Mouse (Mus musculus): ENCODE data around the gene Gm17428. TPM values are rescaled to one million over a fixed set of nuclear protein-coding genes. Genes with fewer than 3 reads are reported as not detected.
"Not testable (repeated sequence)": the region's sequence is repeated elsewhere in the genome, so short reads cannot be mapped to it uniquely, and the experiment has no call there.

The Gm17428 gene
- polyA plus RNA-seq, 1 experiment from 2014 or later, result not detected

DNA sequence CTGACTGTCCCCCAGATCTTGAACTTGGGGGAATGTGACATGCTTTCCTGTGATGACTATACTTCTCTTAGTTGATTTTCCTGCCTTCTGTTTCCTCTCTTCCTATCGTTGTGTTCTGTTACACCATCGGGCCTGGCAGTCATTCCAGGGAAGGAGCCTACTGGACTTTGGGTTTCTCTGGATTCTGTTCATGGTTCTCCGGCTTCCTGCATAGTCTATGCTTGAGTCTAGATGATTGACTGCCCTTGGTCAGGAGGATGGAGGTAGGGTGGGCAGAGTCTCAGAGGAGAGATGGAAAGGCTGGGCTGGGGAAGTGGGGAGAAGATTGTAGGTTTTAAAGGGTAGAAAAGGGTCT, 36.6 kb upstream of the Gm17428 start:
- H3K36me3 ChIP-seq, result no peaks in the 10 kb centered on the region
- 0 out of 2 replicates have a peak, but pooled peaks cover 6% of the 10 kb centered on the region for H3K27me3 ChIP-seq
- no peaks in the 10 kb centered on the region for H3K9me3 ChIP-seq
- no peak overlapping the region for H3K4me3 ChIP-seq
- H3K4me2 ChIP-seq, result no peak overlapping the region
- H3K4me1 ChIP-seq (replicated peaks), result peaks cover 14% of the 10 kb centered on the region
- ATAC-seq (ENCODE audit: low FRiP score), result no peak
- no peak overlapping the region for H3K9ac ChIP-seq
- H3K27ac ChIP-seq, result no peak overlapping the region
- 89% methylated on average over 3 of the region's 3 CpGs for WGBS

- H3K36me3 ChIP-seq, result no peaks in the 10 kb centered on the region
- 0 out of 2 replicates have a peak, but pooled peaks cover 6% of the 10 kb centered on the region for H3K27me3 ChIP-seq
- 69% methylated on average over 13 of the region's 13 CpGs for WGBS
- no peak overlapping the region for H3K27ac ChIP-seq
- H3K4me3 ChIP-seq, result no peak overlapping the region
- no peak overlapping the region for H3K9ac ChIP-seq
- no peaks in the 10 kb centered on the region for H3K9me3 ChIP-seq
- H3K4me1 ChIP-seq (replicated peaks), result peaks cover 5% of the 10 kb centered on the region
- no peak for ATAC-seq (ENCODE audit: low FRiP score)
- H3K4me2 ChIP-seq, result no peak overlapping the region
Measured at GRCm38 (mm10) chr14:54941024-54941978, 35.4 kb upstream of the Gm17428 start.

DNA sequence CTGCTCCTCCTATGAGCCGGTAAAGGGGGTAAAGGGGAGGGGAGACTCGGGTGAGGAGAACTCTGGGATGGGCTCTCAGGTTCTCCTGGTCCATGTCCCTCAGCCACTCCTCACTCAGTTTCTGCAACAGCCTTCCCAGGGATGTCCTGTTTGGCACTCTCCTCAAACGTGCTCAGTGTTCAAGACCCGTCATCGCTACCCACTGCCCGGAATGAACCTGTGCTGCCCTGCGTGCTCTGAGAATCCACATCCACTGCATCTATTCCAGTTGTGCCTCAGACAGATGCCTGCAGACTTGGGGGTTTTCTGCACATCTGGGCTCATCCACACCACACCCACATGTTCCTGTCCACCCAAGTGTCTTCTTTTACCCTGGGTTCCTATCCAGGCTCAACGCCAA, 34.3 kb upstream of the Gm17428 start:
- no peak for ATAC-seq (ENCODE audit: low FRiP score)
- 0 out of 2 replicates have a peak, but pooled peaks cover 4% of the 10 kb centered on the region for H3K27me3 ChIP-seq

GRCm38 (mm10) chr14:54943971-54944370, 32.8 kb upstream of the Gm17428 start:
- Histone ChIP-seq H3K9ac (no peak overlapping the region), H3K4me2 (no peak overlapping the region), H3K36me3 (no peaks in the 10 kb centered on the region), H3K27me3 (0 out of 2 replicates have a peak, but pooled peaks cover 2% of the 10 kb centered on the region), H3K4me3 (no peak overlapping the region), H3K27ac (no peak overlapping the region), H3K9me3 (no peaks in the 10 kb centered on the region), H3K4me1 (replicated peaks) (no peaks in the 10 kb centered on the region)
- no peak for ATAC-seq (ENCODE audit: low FRiP score)
- 91% methylated on average over 7 of the region's 7 CpGs for WGBS

More for the DNA sequence above, 34.3 kb upstream of the Gm17428 start:
- no peak overlapping the region for H3K4me3 ChIP-seq
- no peak overlapping the region for H3K4me2 ChIP-seq
- H3K9ac ChIP-seq, result no peak overlapping the region
- no peaks in the 10 kb centered on the region for H3K36me3 ChIP-seq
- WGBS, result 88% methylated on average over 8 of the region's 8 CpGs
- H3K4me1 ChIP-seq (replicated peaks), result no peaks in the 10 kb centered on the region
- no peak overlapping the region for H3K27ac ChIP-seq
- H3K9me3 ChIP-seq, result no peaks in the 10 kb centered on the region

- H3K4me3 ChIP-seq, result no peak overlapping the region
- no peak overlapping the region for H3K4me2 ChIP-seq
- WGBS, result 72% methylated on average over 2 of the region's 2 CpGs
- no peaks in the 10 kb centered on the region for H3K36me3 ChIP-seq
- ATAC-seq (ENCODE audit: low FRiP score), result no peak
- no peak overlapping the region for H3K27ac ChIP-seq
- 0 out of 2 replicates have a peak, but pooled peaks cover 5% of the 10 kb centered on the region for H3K27me3 ChIP-seq
- no peaks in the 10 kb centered on the region for H3K9me3 ChIP-seq
- no peak overlapping the region for H3K9ac ChIP-seq
- H3K4me1 ChIP-seq (replicated peaks), result no peaks in the 10 kb centered on the region
Measured at GRCm38 (mm10) chr14:54944939-54945338, 31.8 kb upstream of the Gm17428 start.

DNA sequence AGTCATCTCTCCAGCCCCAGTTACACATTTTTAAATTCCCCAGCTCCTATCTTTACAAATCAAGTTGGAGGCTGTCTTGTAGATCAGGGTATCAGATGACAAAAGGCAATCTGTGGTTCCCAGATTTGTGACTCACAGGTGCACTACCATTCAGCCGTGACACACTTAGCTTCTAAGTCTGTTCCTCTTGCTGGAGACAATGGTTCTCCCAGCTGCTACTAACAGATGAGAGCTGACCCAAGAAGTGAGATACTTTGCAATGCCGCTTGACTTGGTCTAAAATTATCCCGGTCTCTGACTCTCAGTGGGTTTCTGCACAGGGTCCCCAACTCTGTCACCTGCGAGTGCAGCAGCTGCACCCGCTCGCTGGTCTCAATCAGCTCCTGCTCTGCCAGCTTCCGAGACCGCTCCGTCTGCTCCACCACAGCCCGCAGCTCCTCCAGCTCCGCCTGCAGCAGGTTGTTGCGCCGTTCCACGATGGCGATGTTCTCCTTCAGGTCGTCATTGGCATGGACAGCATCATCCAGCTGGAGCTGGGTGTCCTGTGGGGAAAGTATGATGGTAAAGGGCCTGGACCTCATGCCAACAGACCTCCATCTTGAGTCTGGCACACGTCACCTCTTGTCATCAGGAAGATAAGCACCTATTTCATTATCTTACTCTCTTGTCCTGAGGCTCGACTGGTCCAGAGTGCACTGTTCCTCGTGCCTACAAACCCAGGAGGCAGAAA, 30.6 kb upstream of the Gm17428 start:
- 84% methylated on average over 19 of the region's 19 CpGs for WGBS
- ATAC-seq (ENCODE audit: low FRiP score), result no peak
- Histone ChIP-seq H3K4me2 (no peak overlapping the region), H3K4me1 (replicated peaks) (no peaks in the 10 kb centered on the region), H3K27me3 (0 out of 2 replicates have a peak, but pooled peaks cover 7% of the 10 kb centered on the region), H3K9ac (no peak overlapping the region), H3K9me3 (no peaks in the 10 kb centered on the region), H3K27ac (no peak overlapping the region), H3K4me3 (no peak overlapping the region), H3K36me3 (no peaks in the 10 kb centered on the region)

DNA sequence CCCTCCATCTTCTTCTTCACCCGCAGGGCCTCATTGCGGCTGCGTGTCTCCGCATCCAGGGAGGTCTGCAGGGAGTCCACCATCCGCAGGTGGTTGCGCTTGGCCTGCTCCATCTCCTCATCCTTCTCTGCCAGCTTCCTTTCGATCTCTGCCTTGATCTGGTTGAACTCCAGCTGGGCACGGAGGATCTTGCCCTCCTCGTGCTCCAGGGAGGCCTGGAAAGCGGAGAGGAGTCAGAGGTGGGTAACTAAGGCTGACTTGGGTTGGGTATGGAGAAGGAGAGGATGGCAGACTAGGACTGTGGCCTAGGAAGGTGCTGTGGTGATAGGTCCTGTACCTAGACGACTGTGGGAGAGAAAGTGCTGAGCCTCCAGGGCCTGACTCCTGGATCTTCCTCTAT, 29.7 kb upstream of the Gm17428 start:
- WGBS, result 89% methylated on average over 11 of the region's 11 CpGs
- ATAC-seq (ENCODE audit: low FRiP score); H3K27ac ChIP-seq; H3K9ac ChIP-seq; H3K9me3 ChIP-seq; H3K36me3 ChIP-seq; H3K4me2 ChIP-seq; H3K27me3 ChIP-seq; H3K4me1 ChIP-seq (replicated peaks); H3K4me3 ChIP-seq: not testable (repeated sequence)

GRCm38 (mm10) chr14:54948781-54949180, 28.0 kb upstream of the Gm17428 start:
- Histone ChIP-seq H3K27me3 (0 out of 2 replicates have a peak, but pooled peaks cover 5% of the 10 kb centered on the region), H3K27ac (no peak overlapping the region), H3K9ac (no peak overlapping the region), H3K4me2 (no peak overlapping the region), H3K9me3 (no peaks in the 10 kb centered on the region), H3K4me1 (replicated peaks) (no peaks in the 10 kb centered on the region), H3K36me3 (no peaks in the 10 kb centered on the region), H3K4me3 (no peak overlapping the region)
- ATAC-seq (ENCODE audit: low FRiP score), result no peak
- WGBS, result 89% methylated on average over 9 of the region's 9 CpGs

GRCm38 (mm10) chr14:54950493-54950892, 26.2 kb upstream of the Gm17428 start:
- Histone ChIP-seq H3K9ac (no peak overlapping the region), H3K4me1 (replicated peaks) (no peaks in the 10 kb centered on the region), H3K27me3 (0 out of 2 replicates have a peak, but pooled peaks cover 5% of the 10 kb centered on the region), H3K36me3 (no peaks in the 10 kb centered on the region), H3K9me3 (no peaks in the 10 kb centered on the region), H3K4me3 (no peak overlapping the region), H3K4me2 (no peak overlapping the region), H3K27ac (no peak overlapping the region)
- WGBS, result 66% methylated on average over 12 of the region's 12 CpGs
- no peak for ATAC-seq (ENCODE audit: low FRiP score)

DNA sequence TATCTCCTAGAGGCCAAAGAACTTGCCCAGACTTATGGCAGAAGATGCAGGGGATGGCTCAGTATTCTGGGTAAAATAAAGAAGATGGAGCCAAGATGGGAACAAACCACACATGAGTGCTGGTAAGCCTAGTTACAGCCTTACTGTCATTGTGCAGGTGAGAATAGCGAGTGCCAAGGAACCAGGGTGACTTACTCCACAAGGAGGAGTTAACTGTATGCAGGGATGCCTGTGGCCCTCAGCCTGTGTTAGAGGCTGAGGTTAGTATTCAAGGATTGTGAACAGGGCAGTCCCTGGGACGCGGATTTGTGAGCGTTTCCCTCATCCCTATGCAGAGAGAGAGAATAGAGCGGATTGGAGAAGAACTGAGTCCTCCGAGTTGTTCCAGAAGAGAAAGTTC, 25.1 kb upstream of the Gm17428 start:
- Histone ChIP-seq H3K36me3 (no peaks in the 10 kb centered on the region), H3K27ac (no peak overlapping the region), H3K9me3 (no peaks in the 10 kb centered on the region), H3K4me1 (replicated peaks) (no peaks in the 10 kb centered on the region), H3K4me3 (no peak overlapping the region), H3K4me2 (no peak overlapping the region), H3K9ac (no peak overlapping the region), H3K27me3 (0 out of 2 replicates have a peak, but pooled peaks cover 5% of the 10 kb centered on the region)
- ATAC-seq (ENCODE audit: low FRiP score), result no peak
- WGBS, result 84% methylated on average over 6 of the region's 6 CpGs

DNA sequence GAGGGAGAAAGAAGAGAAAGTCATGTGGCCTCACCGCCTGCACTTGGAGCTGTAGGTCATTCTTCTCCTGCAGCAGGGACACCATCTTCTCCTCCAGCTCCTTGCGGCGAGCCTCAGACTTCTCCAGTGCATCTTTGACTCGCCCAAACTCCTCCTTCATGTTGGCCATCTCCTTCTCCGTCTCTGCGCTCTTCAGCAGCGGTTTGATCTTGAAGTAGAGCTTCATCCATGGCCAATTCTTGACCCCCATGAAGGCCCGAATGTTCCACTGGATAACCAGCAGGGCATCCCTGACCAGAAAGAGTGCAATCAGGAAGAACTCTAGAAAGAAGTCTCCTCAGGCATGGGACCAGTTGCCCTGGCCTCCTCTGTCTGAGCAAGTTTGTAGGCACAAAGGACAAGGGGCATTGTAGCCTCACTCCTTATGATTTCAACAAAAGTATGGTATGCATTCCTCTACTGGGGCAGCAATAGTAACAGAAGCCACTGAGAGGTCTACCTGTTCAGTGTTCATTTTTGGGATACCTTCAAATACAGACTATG, 23.0 kb upstream of the Gm17428 start:
- Histone ChIP-seq H3K4me1 (replicated peaks) (no peaks in the 10 kb centered on the region), H3K27me3 (0 out of 2 replicates have a peak, but pooled peaks cover 5% of the 10 kb centered on the region), H3K36me3 (no peaks in the 10 kb centered on the region), H3K4me3 (no peak overlapping the region), H3K9ac (no peak overlapping the region), H3K9me3 (no peaks in the 10 kb centered on the region), H3K4me2 (no peak overlapping the region), H3K27ac (no peak overlapping the region)
- WGBS, result 96% methylated on average over 8 of the region's 8 CpGs
- no peak for ATAC-seq (ENCODE audit: low FRiP score)

DNA sequence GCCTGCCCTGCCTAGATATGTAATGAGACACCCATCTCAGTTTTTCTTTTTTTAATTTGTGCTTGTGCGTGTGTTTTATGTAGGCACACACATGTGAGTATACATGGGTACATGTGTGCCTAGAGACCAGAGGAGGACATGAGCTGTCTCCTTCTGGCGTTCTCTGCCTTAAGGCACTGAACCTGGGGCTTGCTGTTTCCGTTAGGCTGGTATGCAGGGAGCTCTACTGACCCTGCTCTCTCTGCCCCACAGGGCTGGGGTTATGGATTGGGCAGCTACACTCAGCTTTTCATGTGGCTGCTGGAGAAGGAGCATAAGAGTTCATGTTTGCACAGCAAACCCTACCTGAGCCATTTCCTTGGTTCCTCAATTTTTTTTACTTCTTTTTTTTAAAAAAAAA, 22.3 kb upstream of the Gm17428 start:
- Histone ChIP-seq H3K4me3 (no peak overlapping the region), H3K27ac (no peak overlapping the region), H3K4me1 (replicated peaks) (no peaks in the 10 kb centered on the region), H3K27me3 (0 out of 2 replicates have a peak, but pooled peaks cover 5% of the 10 kb centered on the region), H3K9ac (no peak overlapping the region), H3K9me3 (no peaks in the 10 kb centered on the region), H3K36me3 (no peaks in the 10 kb centered on the region), H3K4me2 (no peak overlapping the region)
- 82% methylated on average over 3 of the region's 3 CpGs for WGBS
- no peak for ATAC-seq (ENCODE audit: low FRiP score)

Data from hindbrain, embryonic 13.5 days (tissue).